Mouse (Mus musculus): ENCODE measurements around the gene A1cf. TPM values are rescaled to one million over a fixed set of nuclear protein-coding genes. Genes with fewer than 3 reads are reported as not detected.
A peak's percentile ranks its signal among the peaks of the same experiment; 100 is the strongest.

A1cf gene
- polyA plus RNA-seq, 1 experiment from 2014 or later = not detected

- DNase-seq (peak; percentile 63), ATAC-seq (ENCODE audit: insufficient read depth) (no peak)
- Histone ChIP-seq H3K27me3 (ENCODE audit: insufficient read depth, low read length) (no peaks in the 10 kb centered on the region), H3K4me1 (ENCODE audit: insufficient read depth) (no peaks in the 10 kb centered on the region), H3K9me3 (ENCODE audit: low read depth, low read length) (no peaks in the 10 kb centered on the region), H3K36me3 (ENCODE audit: insufficient read depth) (no peaks in the 10 kb centered on the region), H3K9ac (no peak overlapping the region), H3K4me3 (ENCODE audit: low read depth, low read length) (no peak overlapping the region), H3K27ac (ENCODE audit: low read depth) (no peak overlapping the region), H3K4me2 (no peak overlapping the region)
- TF ChIP-seq CTCF (IDR thresholded peaks at IDR 0.05; ENCODE audit: low read depth) = peak; percentile 41
- WGBS = 52% methylated on average over 5 of the region's 5 CpGs
Observed at GRCm38 (mm10) chr19:31967933-31968532, 99.5 kb downstream of the A1cf start.

DNA sequence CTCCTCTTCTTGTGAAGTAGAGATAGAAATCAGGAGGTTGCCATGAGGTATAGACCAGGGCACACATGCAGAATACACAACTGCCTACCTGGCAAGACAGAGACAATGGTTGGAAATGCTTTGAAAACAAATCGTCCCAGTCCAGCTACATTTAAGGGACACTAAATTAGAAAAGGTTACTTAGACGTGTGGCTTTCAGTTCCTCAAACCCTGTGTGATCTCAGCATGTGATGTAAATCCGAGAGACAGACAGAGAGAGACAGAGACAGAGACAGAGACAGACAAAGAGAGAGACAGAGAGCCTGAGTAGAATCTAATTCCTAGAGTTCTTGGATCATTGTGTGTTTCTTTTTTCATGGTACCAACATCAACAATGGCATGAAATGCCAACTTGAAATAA is 102.8 kb downstream of the A1cf start:
- no peak overlapping the region for H3K4me2 ChIP-seq

DNA sequence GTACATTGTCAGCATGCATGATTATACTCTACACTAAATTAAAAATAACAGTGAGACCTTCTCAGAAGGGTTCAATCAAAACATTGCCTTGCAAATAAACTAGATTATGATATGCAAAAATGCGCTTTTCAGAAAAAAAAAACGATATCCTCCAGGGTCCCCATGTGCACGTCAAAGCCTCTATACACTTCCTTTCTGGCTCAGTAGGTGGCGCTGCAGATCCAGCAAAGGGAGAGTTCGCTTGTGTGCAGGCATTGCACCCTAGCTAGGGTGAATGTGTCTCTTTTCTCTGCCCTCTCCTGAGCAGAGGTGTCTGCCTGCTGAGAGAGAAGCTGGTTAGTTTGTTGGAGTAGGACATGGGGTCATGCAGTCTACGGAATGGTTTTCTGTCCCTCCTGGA is 103.4 kb downstream of the A1cf start:
- Histone ChIP-seq H3K4me2 (no peak overlapping the region), H3K27me3 (ENCODE audit: insufficient read depth, low read length) (no peaks in the 10 kb centered on the region), H3K9ac (no peak overlapping the region), H3K36me3 (ENCODE audit: insufficient read depth) (no peaks in the 10 kb centered on the region), H3K9me3 (ENCODE audit: low read depth, low read length) (no peaks in the 10 kb centered on the region), H3K4me3 (ENCODE audit: low read depth, low read length) (no peak overlapping the region), H3K27ac (ENCODE audit: low read depth) (no peak overlapping the region), H3K4me1 (ENCODE audit: insufficient read depth) (no peaks in the 10 kb centered on the region)
- ATAC-seq (ENCODE audit: insufficient read depth) (peak; percentile 83), DNase-seq (peak; percentile 95)
- TF ChIP-seq CTCF (IDR thresholded peaks at IDR 0.05; ENCODE audit: low read depth) = peak; percentile 97
- WGBS = 8% methylated on average over 6 of the region's 6 CpGs

More for the DNA sequence above, 102.8 kb downstream of the A1cf start:
- Histone ChIP-seq H3K27ac (ENCODE audit: low read depth) (no peak overlapping the region), H3K36me3 (ENCODE audit: insufficient read depth) (no peaks in the 10 kb centered on the region), H3K9me3 (ENCODE audit: low read depth, low read length) (no peaks in the 10 kb centered on the region), H3K4me3 (ENCODE audit: low read depth, low read length) (no peak overlapping the region), H3K4me1 (ENCODE audit: insufficient read depth) (no peaks in the 10 kb centered on the region), H3K27me3 (ENCODE audit: insufficient read depth, low read length) (no peaks in the 10 kb centered on the region), H3K9ac (no peak overlapping the region)
- TF ChIP-seq CTCF (IDR thresholded peaks at IDR 0.05; ENCODE audit: low read depth) = no peak
- 55% methylated on average over 3 of the region's 3 CpGs for WGBS
- no peak for ATAC-seq (ENCODE audit: insufficient read depth)
- no peak for DNase-seq

GRCm38 (mm10) chr19:31975882-31976281 is 107.3 kb downstream of the A1cf start:
- 0 out of 2 replicates have a peak, but pooled peaks have one; percentile 21 for ATAC-seq (ENCODE audit: insufficient read depth)

GRCm38 (mm10) chr19:31991057-31991456 is 122.5 kb downstream of the A1cf start:
- no peak for TF ChIP-seq CTCF (IDR thresholded peaks at IDR 0.05; ENCODE audit: low read depth)
- H3K27ac ChIP-seq (ENCODE audit: low read depth) = no peak overlapping the region

More at GRCm38 (mm10) chr19:31975882-31976281, 107.3 kb downstream of the A1cf start:
- H3K9ac ChIP-seq = no peak overlapping the region
- H3K27me3 ChIP-seq (ENCODE audit: insufficient read depth, low read length) = no peaks in the 10 kb centered on the region
- peak; percentile 44 for DNase-seq
- 61% methylated on average over 2 of the region's 2 CpGs for WGBS
- TF ChIP-seq CTCF (IDR thresholded peaks at IDR 0.05; ENCODE audit: low read depth) = no peak
- no peaks in the 10 kb centered on the region for H3K4me1 ChIP-seq (ENCODE audit: insufficient read depth)
- H3K4me2 ChIP-seq = no peak overlapping the region
- H3K9me3 ChIP-seq (ENCODE audit: low read depth, low read length) = no peaks in the 10 kb centered on the region
- H3K36me3 ChIP-seq (ENCODE audit: insufficient read depth) = no peaks in the 10 kb centered on the region
- no peak overlapping the region for H3K27ac ChIP-seq (ENCODE audit: low read depth)
- no peak overlapping the region for H3K4me3 ChIP-seq (ENCODE audit: low read depth, low read length)

GRCm38 (mm10) chr19:31996916-31997315 is 128.4 kb downstream of the A1cf start:
- no peak overlapping the region for H3K4me2 ChIP-seq
- no peak overlapping the region for H3K4me3 ChIP-seq (ENCODE audit: low read depth, low read length)
- no peaks in the 10 kb centered on the region for H3K27me3 ChIP-seq (ENCODE audit: insufficient read depth, low read length)
- H3K27ac ChIP-seq (ENCODE audit: low read depth) = no peak overlapping the region
- H3K9ac ChIP-seq = no peak overlapping the region
- DNase-seq (no peak), ATAC-seq (ENCODE audit: insufficient read depth) (no peak)
- no peaks in the 10 kb centered on the region for H3K9me3 ChIP-seq (ENCODE audit: low read depth, low read length)
- no peaks in the 10 kb centered on the region for H3K4me1 ChIP-seq (ENCODE audit: insufficient read depth)
- WGBS = 86% methylated on average over 3 of the region's 3 CpGs
- TF ChIP-seq CTCF (IDR thresholded peaks at IDR 0.05; ENCODE audit: low read depth) = no peak
- no peaks in the 10 kb centered on the region for H3K36me3 ChIP-seq (ENCODE audit: insufficient read depth)

More at GRCm38 (mm10) chr19:31991057-31991456, 122.5 kb downstream of the A1cf start:
- no peak overlapping the region for H3K4me3 ChIP-seq (ENCODE audit: low read depth, low read length)
- H3K4me2 ChIP-seq = no peak overlapping the region
- no peak overlapping the region for H3K9ac ChIP-seq
- H3K36me3 ChIP-seq (ENCODE audit: insufficient read depth) = no peaks in the 10 kb centered on the region
- no peaks in the 10 kb centered on the region for H3K27me3 ChIP-seq (ENCODE audit: insufficient read depth, low read length)
- DNase-seq (no peak), ATAC-seq (ENCODE audit: insufficient read depth) (no peak)
- 86% methylated on average over 6 of the region's 6 CpGs for WGBS
- no peaks in the 10 kb centered on the region for H3K4me1 ChIP-seq (ENCODE audit: insufficient read depth)
- H3K9me3 ChIP-seq (ENCODE audit: low read depth, low read length) = no peaks in the 10 kb centered on the region

Other genes with a start within 250 kb of the A1cf start
- gene Prkg1, start 103.7 kb upstream of the A1cf start, polyA plus RNA-seq (2014; fragmentation: Nextera tagmentation; extraction: Ambion mirVana) = 6.0 and 7.9 TPM in 2 replicates
- gene Asah2, start 239.4 kb downstream of the A1cf start, polyA plus RNA-seq (2014; fragmentation: Nextera tagmentation; extraction: Ambion mirVana) = 1.8 and 2.6 TPM in 2 replicates